Mouse (Mus musculus) bone marrow, adult 2 months (tissue): Measurements from ENCODE around the gene Paqr7.

ENCODE experiments used
- CTCF ChIP-seq: fragments of 200-500 bp; IDR thresholded peaks from 2 replicates; pipeline ENCODE4 v1.5.1; 2011; ENCODE audit warnings: low read length, control low read depth; ENCODE audit not compliant: control insufficient read depth, insufficient read depth
- POLR2A ChIP-seq: fragments of 200-500 bp; IDR thresholded peaks from 2 replicates; pipeline ENCODE4 v1.6.1; 2011; ENCODE audit warnings: low read depth, mild to moderate bottlenecking, control low read depth, low read length, borderline replicate concordance; ENCODE audit not compliant: control insufficient read depth

GRCm38 (mm10) chr4:134466381-134467262, 29.9 kb upstream of the Paqr7 start:
- no peak for TF ChIP-seq CTCF
- TF ChIP-seq POLR2A: no peak
